Mouse (Mus musculus): ENCODE results near the gene Ciart.
A peak's percentile ranks its signal among the peaks of the same experiment; 100 is the strongest.

The Ciart gene

DNA sequence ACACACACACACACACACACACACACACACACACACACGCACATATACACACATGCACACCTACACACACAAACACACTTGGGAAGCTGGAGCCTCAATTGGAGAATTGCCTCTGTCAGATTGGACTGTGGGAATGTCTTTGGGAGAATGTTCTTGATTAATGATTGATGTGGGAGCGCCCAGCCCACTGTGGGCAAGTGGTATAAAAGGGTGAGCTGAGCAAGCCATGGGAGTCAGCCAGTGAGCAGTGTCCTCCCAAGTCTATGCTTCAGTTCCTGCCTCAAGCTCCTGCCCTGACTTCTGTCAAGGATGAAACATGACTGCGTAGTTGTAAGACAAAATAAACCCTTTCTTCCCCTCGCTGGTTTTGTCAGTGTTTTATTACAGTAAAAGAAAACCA is 5.5 kb upstream of the Ciart start:
- no peak for TF ChIP-seq GATA4 (IDR thresholded peaks at IDR 0.05; ENCODE audit: insufficient replicate concordance, low read length)

DNA sequence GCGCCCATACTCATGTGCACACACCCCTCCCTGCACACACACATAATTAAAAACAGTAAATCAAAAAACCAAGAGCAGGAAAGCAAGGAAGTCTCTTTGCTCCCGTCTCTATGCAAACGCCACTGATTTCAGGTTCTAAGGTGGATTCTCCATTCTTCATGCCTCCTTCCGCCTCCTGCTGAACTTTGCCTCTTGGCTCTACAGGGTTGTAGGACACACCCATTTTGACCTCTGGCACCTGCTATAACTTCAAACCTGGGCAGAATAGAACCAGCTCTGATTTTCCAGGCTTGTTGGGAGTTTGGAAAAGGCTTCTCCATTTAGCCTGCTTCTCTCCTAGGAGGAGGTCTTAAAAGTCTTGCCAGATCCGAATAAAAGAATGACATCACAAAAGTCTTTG is 2.3 kb upstream of the Ciart start:
- no peak for TF ChIP-seq GATA4 (IDR thresholded peaks at IDR 0.05; ENCODE audit: insufficient replicate concordance, low read length)

DNA sequence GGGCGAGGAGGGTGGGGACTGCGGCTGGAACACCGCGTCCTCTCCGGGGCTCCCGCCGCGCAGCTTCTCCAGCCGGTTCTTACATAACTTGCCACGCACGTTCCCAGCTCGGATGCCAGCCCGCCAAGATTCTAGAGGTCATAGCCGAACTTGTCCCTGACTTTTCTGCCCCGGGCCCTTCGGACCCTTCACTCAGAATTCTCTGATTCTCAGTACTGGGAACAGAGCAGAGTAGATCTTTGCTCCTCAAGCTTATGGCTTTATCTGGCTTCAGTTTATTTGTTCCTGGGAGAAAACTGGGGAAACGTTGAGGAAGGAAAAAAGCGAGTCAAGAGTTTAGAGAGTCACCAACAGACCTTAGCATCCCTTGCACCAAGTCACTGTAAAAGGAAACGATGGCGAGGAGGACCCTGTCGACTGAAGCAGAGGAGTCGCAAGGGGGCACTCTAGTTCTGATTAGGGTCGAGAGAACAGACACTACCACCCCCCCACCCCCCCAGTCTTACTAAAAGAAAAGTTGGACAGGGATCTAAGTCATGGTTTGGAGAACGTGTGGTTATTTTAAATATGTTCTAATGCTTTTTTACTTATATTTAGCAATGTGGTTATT is 870 bp upstream of the Ciart start:
- peak; percentile 0; the same call in 1 of the 2 replicates for TF ChIP-seq GATA4 (IDR thresholded peaks at IDR 0.05; ENCODE audit: insufficient replicate concordance, low read length)

DNA sequence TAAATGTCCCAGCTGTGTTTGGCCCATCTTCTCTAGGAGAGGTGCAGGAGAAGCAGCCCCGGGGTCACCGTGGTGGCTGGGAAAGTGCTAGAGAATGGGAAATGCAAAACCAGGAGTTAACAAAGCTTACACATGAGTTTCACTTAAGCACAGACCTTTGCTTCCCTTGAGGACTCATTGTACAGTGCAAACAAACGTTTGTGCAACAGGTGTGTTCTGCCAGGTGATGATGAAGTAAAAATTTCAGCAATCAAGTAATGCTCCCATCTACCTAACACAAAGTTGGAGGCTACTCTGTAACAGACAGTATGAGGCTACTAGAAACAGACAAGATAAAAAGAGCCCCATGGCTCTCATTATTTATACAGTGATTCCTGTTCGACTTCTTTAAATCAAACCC is 3.0 kb downstream of the Ciart start:
- no peak for TF ChIP-seq GATA4 (IDR thresholded peaks at IDR 0.05; ENCODE audit: insufficient replicate concordance, low read length)

DNA sequence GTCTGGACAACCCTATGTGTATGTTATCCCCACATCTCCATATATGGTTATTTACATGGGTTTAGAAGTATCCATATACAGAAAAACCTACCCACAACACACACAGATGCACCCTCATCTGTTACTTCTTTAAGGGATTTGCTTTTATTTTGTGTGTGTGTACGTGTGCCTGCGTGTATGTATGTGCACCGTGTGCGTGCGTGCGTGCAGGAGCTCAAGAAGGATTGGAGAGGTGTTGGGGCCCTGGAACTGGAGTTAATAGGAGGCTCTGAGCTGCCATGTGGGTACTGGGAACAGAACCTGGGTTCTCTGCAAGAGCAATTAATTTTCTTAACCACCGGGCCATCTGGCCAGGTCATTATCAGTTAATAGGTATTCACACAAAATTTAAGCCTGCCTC is 10.0 kb downstream of the Ciart start:
- no peak for TF ChIP-seq GATA4 (IDR thresholded peaks at IDR 0.05; ENCODE audit: insufficient replicate concordance, low read length)

DNA sequence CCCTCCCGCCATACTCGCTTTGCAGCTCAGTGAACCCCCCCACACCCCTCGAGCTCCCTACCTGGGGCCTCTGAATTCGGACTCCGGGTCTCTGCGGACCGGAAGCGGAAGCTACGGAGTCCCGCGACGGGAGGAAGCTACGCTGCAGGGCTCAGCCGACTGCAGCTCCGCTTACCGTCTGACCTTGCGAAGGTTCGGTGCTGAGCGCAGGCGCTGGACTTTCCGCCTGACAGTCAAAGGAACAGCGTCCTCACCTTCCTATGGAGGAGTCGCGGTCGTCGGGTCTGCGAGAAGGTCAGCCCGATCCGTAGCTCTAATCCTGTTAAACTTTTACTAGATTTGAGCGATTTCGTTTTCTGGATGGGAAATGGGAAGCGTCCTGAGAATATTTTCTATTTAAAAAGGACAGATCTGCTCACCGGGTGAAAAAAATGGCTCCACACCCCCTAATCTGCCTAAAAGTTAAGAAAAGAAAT is 10.6 kb downstream of the Ciart start, which contains the start of gene Mrps21:
TSS of gene Mrps21 (minus strand) at position 128 of the 476 bp plus-strand sequence.
- no peak for TF ChIP-seq GATA4 (IDR thresholded peaks at IDR 0.05; ENCODE audit: insufficient replicate concordance, low read length)

DNA sequence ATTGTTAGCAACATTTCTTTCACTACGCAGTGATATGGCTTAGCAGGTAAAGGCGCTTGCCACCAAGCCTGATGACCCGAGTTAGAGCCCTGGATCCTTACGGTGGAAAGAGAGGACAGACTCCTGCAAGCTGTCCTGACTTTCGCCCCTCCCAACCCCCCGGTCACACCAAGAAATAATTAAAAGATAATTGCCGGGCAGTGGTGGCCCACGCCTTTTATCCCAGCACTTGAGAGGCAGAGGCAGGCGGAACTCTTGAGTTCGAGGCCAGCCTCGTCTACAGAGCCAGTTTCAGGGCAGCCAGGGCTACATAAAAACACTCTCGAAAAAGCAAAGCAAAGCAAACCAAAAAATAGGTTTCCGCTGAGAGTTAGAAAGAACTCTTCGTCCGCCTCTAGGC is 11.1 kb downstream of the Ciart start:
- TF ChIP-seq GATA4 (IDR thresholded peaks at IDR 0.05; ENCODE audit: insufficient replicate concordance, low read length), result no peak

GRCm38 (mm10) chr3:95867408-95867807 is 14.6 kb downstream of the Ciart start:
- TF ChIP-seq GATA4 (IDR thresholded peaks at IDR 0.05; ENCODE audit: insufficient replicate concordance, low read length), result no peak

- TF ChIP-seq GATA4 (IDR thresholded peaks at IDR 0.05; ENCODE audit: insufficient replicate concordance, low read length), result no peak
Measured at GRCm38 (mm10) chr3:95866071-95866470, 16.0 kb downstream of the Ciart start.

DNA sequence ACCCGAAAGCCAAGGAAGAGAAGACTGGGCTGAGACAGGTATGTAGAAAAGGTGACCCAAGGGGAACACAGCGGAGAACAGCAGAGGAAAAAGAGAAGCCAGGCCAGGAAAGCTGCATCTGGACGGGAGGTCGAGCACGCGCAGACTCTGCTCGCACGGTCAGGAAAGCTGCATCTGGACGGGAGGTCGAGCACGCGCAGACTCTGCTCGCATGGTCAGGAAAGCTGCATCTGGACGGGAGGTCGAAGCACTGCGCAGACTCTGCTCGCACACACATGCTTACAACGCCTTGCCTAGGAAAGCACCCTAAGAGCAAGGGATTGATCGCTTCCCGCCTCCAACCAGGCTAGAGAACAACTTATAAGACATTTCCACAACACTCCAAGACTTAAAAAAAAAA is 16.5 kb downstream of the Ciart start:
- TF ChIP-seq GATA4 (IDR thresholded peaks at IDR 0.05; ENCODE audit: insufficient replicate concordance, low read length), result no peak

GRCm38 (mm10) chr3:95865050-95865449 is 17.0 kb downstream of the Ciart start:
- no peak for TF ChIP-seq GATA4 (IDR thresholded peaks at IDR 0.05; ENCODE audit: insufficient replicate concordance, low read length)

DNA sequence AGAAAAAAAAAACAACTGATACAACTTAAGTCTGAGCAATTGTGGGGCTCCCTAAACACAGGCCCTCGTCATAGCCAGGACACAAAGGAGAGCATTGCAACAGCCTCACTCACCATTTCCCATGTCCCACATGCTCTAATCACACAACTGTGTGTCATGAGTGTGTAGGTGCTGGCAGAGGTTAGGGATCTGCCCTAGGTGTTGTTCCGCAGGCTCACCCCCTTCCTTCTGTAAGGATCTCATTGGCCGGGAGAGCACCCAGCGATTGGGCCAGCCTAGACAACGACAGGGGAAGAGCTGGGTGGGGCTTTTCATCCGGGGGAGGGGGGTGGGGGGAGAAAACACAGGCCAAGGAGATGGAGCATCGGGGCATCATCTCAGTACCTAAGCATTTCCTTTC is 18.5 kb downstream of the Ciart start:
- no peak for TF ChIP-seq GATA4 (IDR thresholded peaks at IDR 0.05; ENCODE audit: insufficient replicate concordance, low read length)

GRCm38 (mm10) chr3:95861796-95862195 is 20.3 kb downstream of the Ciart start:
- no peak for TF ChIP-seq GATA4 (IDR thresholded peaks at IDR 0.05; ENCODE audit: insufficient replicate concordance, low read length)

- no peak for TF ChIP-seq GATA4 (IDR thresholded peaks at IDR 0.05; ENCODE audit: insufficient replicate concordance, low read length)
Measured at GRCm38 (mm10) chr3:95861216-95861615, 20.8 kb downstream of the Ciart start.

GRCm38 (mm10) chr3:95860323-95860722 is 21.7 kb downstream of the Ciart start:
- no peak for TF ChIP-seq GATA4 (IDR thresholded peaks at IDR 0.05; ENCODE audit: insufficient replicate concordance, low read length)

GRCm38 (mm10) chr3:95856115-95856514 is 25.9 kb downstream of the Ciart start:
- no peak for TF ChIP-seq GATA4 (IDR thresholded peaks at IDR 0.05; ENCODE audit: insufficient replicate concordance, low read length)

DNA sequence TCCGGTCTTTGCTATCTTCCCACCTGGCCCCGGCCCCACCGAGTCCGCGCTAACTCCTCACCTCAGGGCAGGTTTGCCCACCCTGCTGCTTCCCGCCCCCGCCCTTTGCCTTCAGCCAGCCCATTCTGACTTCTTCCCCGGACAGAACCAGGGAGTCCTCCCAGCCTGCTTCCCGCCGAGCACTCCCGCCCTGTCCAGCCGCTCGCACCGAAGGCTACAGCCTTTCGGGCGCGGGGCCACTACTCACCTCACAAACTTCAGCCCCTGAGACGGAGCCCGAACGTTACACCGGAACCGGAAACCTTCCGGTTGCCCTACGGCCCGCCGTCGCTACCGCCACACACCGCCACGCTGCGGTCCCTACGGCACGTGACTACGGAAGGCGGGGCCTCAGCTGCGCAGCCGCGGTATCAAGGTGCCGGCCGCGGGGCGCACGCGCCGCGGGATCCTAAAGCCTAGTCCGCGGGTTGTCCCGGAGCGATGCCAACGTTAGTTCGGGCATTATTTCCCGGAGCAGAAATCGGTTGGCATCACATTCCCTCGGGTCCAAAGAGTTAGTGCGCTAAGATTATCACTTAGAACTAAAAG is 26.5 kb downstream of the Ciart start, which contains the start of gene Prpf3:
TSS of gene Prpf3 (minus strand) at position 384 of the 588 bp plus-strand sequence.
- peak; percentile 50; the same call in 1 of the 2 replicates for TF ChIP-seq GATA4 (IDR thresholded peaks at IDR 0.05; ENCODE audit: insufficient replicate concordance, low read length)

Data from liver, adult (tissue).